Mouse (Mus musculus): ENCODE results near the gene Iqgap2. TPM values are rescaled to one million over a fixed set of nuclear protein-coding genes. Genes with fewer than 3 reads are reported as not detected.

Iqgap2 gene
- total and polyA plus RNA-seq, 3 experiments: 0.08 to 0.14 (median 0.11) TPM

DNA sequence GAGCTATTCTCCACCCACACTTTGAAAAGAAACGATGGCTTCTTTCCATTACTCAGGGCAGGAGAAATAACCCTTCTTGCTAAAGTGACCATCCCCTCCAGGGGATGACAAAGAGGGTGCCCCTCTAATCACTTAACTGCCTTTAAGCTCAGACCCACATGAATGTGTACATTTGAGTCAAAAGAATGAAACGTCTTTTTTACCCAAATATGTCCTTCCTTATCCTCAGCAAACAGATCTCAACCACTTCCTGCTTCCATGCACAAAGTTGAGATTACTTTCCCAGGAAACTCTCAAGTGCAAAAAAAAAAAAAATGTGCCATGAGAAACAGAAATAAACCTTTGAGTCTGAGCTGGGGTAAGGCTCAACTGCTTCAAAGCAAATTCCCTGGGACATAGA is 257.3 kb downstream of the Iqgap2 start:
- Histone ChIP-seq H3K27me3 (replicated peaks) (no peaks in the 10 kb centered on the region), H3K27ac (ENCODE audit: insufficient read depth, low read depth) (no peak overlapping the region), H3K79me2 (replicated peaks; ENCODE audit: control insufficient read depth, extremely low read depth, insufficient read depth, poor library complexity, severe bottlenecking) (no peaks in the 10 kb centered on the region), H3K4me2 (ENCODE audit: insufficient read depth, low read depth, poor library complexity, severe bottlenecking) (no peak overlapping the region), H3K9ac (ENCODE audit: insufficient read depth, low read depth) (no peak overlapping the region), H3K9me3 (replicated peaks; ENCODE audit: low read length) (no peaks in the 10 kb centered on the region), H3K4me3 (replicated peaks in 1 of 3; ENCODE audit: low read depth in 2 of 3, low read length in 2 of 3, poor library complexity in 1 of 3) (no peak overlapping the region), H3K36me3 (replicated peaks in 1 of 2; ENCODE audit: control insufficient read depth in 1 of 2, insufficient read depth in 1 of 2, low read length in 1 of 2) (no peaks in the 10 kb centered on the region), H3K4me1 (ENCODE audit: control insufficient read depth in 1 of 2, insufficient read depth in 2 of 2) (no peaks in the 10 kb centered on the region)
- dilution Hi-C loops (cut with MboI; ENCODE audit: extremely low pct_ligation_motif_present, extremely low pct_unique_long_range_greater_than_20kb, low sequenced_read_pairs) (no loop called here), in situ Hi-C loops (cut with MboI; ENCODE audit: low pct_ligation_motif_present, low pct_unique_long_range_greater_than_20kb, low sequenced_read_pairs) (no loop called here)
- DNase-seq (ENCODE audit: extremely low read depth): no peak
- TF ChIP-seq ELF1 (IDR thresholded peaks at IDR 0.05; ENCODE audit: low read depth, low read length) (no peak), NELFE (IDR thresholded peaks at IDR 0.05; ENCODE audit: low read depth, low read length) (no peak), GABPA (IDR thresholded peaks at IDR 0.05; ENCODE audit: insufficient replicate concordance, low read depth, low read length) (no peak), MAZ (IDR thresholded peaks at IDR 0.05; ENCODE audit: low read depth, low read length) (no peak), HCFC1 (IDR thresholded peaks at IDR 0.05; ENCODE audit: low read depth, low read length) (no peak), CHD2 (IDR thresholded peaks at IDR 0.05; ENCODE audit: low read length) (no peak), ZMIZ1 (IDR thresholded peaks at IDR 0.05; ENCODE audit: low read depth, low read length) (no peak), JUND (conservative IDR thresholded peaks at IDR 0.05; ENCODE audit: low read depth, low read length) (no peak), MAX (IDR thresholded peaks at IDR 0.05; ENCODE audit: low read length) (no peak)

DNA sequence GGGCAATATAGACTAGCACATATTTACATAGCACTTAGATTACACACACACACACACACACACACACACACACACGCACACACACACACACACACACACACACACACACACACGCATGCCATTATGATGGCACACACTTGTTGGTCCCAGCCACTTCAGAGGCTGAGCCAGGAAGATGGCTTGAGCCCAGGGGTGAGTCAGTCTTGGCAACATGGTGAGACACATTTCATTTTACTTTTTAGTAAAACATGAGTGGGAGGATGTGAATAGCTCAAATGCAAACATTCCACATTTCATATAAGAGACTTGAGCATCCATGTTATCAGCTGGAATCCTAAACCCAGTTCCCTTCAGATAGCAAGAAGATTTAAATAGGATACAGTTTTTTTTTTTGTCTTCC is 258.3 kb downstream of the Iqgap2 start:
- Histone ChIP-seq H3K4me2 (ENCODE audit: insufficient read depth, low read depth, poor library complexity, severe bottlenecking) (no peak overlapping the region), H3K27me3 (replicated peaks) (no peaks in the 10 kb centered on the region), H3K36me3 (replicated peaks in 1 of 2; ENCODE audit: control insufficient read depth in 1 of 2, insufficient read depth in 1 of 2, low read length in 1 of 2) (no peaks in the 10 kb centered on the region), H3K9ac (ENCODE audit: insufficient read depth, low read depth) (no peak overlapping the region), H3K27ac (ENCODE audit: insufficient read depth, low read depth) (no peak overlapping the region), H3K9me3 (replicated peaks; ENCODE audit: low read length) (no peaks in the 10 kb centered on the region), H3K79me2 (replicated peaks; ENCODE audit: control insufficient read depth, extremely low read depth, insufficient read depth, poor library complexity, severe bottlenecking) (no peaks in the 10 kb centered on the region), H3K4me3 (replicated peaks in 1 of 3; ENCODE audit: low read depth in 2 of 3, low read length in 2 of 3, poor library complexity in 1 of 3) (no peak overlapping the region), H3K4me1 (ENCODE audit: control insufficient read depth in 1 of 2, insufficient read depth in 2 of 2) (no peaks in the 10 kb centered on the region)
- DNase-seq (ENCODE audit: extremely low read depth): no peak
- in situ Hi-C loops (cut with MboI; ENCODE audit: low pct_ligation_motif_present, low pct_unique_long_range_greater_than_20kb, low sequenced_read_pairs): no loop called here
- TF ChIP-seq ZMIZ1 (IDR thresholded peaks at IDR 0.05; ENCODE audit: low read depth, low read length) (no peak), JUN (IDR thresholded peaks at IDR 0.05; ENCODE audit: insufficient read depth, low read depth, low read length) (no peak), PAX5 (IDR thresholded peaks at IDR 0.05; ENCODE audit: low read length) (no peak)
- dilution Hi-C loops (cut with MboI; ENCODE audit: extremely low pct_ligation_motif_present, extremely low pct_unique_long_range_greater_than_20kb, low sequenced_read_pairs): no loop called here

DNA sequence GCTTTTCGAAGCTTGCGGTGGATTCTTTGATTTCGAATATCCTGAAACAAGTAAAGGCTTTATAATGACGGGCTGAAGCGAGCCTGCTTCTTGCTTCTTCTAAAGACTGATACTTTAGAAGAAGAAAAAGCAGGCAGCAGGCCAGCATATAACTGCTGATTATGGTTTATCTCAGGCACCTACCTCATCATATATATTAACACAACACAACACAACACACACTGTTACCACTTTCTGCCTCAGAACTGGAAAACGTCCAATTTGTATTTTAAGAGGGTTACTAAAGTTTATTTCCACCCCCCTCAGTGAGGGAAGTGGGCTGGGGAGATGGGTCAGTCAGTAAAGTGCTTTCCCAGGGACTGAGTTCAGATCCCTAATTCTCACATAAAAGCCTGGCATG is 259.6 kb downstream of the Iqgap2 start:
- in situ Hi-C loops (cut with MboI; ENCODE audit: low pct_ligation_motif_present, low pct_unique_long_range_greater_than_20kb, low sequenced_read_pairs): no loop called here
- no peaks in the 10 kb centered on the region for H3K9me3 ChIP-seq (replicated peaks; ENCODE audit: low read length)

More for the DNA sequence above, 259.6 kb downstream of the Iqgap2 start:
- Histone ChIP-seq H3K4me2 (ENCODE audit: insufficient read depth, low read depth, poor library complexity, severe bottlenecking) (no peak overlapping the region), H3K79me2 (replicated peaks; ENCODE audit: control insufficient read depth, extremely low read depth, insufficient read depth, poor library complexity, severe bottlenecking) (no peaks in the 10 kb centered on the region), H3K27me3 (replicated peaks) (no peaks in the 10 kb centered on the region), H3K27ac (ENCODE audit: insufficient read depth, low read depth) (no peak overlapping the region), H3K4me1 (ENCODE audit: control insufficient read depth in 1 of 2, insufficient read depth in 2 of 2) (no peaks in the 10 kb centered on the region), H3K36me3 (replicated peaks in 1 of 2; ENCODE audit: control insufficient read depth in 1 of 2, insufficient read depth in 1 of 2, low read length in 1 of 2) (no peaks in the 10 kb centered on the region), H3K9ac (ENCODE audit: insufficient read depth, low read depth) (no peak overlapping the region), H3K4me3 (replicated peaks in 1 of 3; ENCODE audit: low read depth in 2 of 3, low read length in 2 of 3, poor library complexity in 1 of 3) (no peak overlapping the region)
- dilution Hi-C loops (cut with MboI; ENCODE audit: extremely low pct_ligation_motif_present, extremely low pct_unique_long_range_greater_than_20kb, low sequenced_read_pairs): no loop called here
- no peak for TF ChIP-seq MAX (IDR thresholded peaks at IDR 0.05; ENCODE audit: low read length)
- TF ChIP-seq NRF1 (IDR thresholded peaks at IDR 0.05; ENCODE audit: low read depth, low read length): no peak
- TF ChIP-seq JUND (conservative IDR thresholded peaks at IDR 0.05; ENCODE audit: low read depth, low read length): no peak
- no peak for TF ChIP-seq EP300 (IDR thresholded peaks at IDR 0.05; ENCODE audit: low read length)
- DNase-seq (ENCODE audit: extremely low read depth): no peak
